Mouse (Mus musculus) kidney, postnatal 25 days (tissue): ENCODE measurements at regions not wholly inside any gene's neighbourhood (a gene's known extent, or its start where the extent isn't known, plus 50 kb on each side); places are given as distances from the start of the nearest gene placed in this dataset.

ENCODE experiments used
- DNase-seq, 2 experiments: peaks; one replicate each; pipeline ENCODE4 v3.0.0; 2021; ENCODE audit warnings: mixed read lengths in 2 of 2

DNA sequence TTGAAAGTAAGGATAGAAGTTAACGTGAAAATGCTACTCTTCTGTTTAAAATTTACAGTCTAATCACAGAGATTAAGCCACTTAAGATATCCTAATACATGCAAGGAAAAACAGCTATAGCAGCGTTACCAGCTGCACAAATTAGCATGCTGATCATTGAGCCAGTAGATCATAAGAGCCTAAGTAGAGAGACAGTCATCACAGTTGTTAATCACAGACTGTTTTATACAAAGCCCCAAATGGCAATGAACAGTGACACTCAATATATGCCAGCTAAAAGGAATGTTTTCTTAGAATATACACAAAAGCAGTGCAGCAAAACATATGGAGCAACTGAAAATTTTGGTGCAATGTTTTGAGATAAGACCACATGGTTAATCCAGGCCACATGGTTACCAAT lies 64.7 kb upstream of the Ppp1r3a start:
- DNase-seq = no peak

DNA sequence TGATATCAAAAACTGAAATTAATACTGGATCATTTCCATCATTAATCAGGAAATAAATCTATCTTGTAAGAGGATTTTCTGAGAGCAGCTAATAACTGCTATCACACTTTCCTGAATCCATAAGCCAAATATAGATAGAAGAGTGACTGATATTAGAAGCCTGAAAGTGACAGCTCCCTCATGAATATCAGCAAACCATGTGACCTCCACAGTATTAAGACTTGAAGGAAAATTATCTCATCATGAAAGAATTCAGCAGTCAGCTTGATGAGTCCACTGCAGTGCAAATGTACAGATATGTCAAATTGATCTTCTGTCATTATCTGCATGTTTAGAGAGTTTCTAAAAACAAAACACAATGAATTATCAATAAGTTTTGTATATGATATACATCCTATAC lies 69.7 kb upstream of the Ppp1r3a start:
- DNase-seq = no peak

DNA sequence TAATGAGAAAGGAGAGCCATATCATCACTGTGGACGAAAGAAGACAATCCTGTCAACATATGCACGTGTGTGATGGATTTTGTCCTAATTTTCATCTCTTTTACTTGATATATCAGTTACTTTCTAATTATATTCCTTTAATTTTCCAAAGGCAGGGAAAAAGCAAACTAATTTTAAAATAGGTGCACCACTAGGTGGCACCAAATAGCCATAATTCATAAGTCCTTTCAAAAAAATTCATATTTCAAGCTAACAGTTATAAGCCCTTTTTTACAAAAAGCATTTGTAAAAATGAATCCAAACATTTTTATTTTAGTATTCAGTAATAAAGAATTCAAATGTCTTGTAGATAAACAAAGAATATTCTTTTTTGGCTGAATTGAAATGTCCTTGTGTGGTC lies 62.2 kb upstream of the Foxp2 start:
- peak in 1 of 2 experiments; percentile 18 for DNase-seq
